Mouse (Mus musculus) lung, postnatal 25 days (tissue): ENCODE results near the gene Ftl1.
A peak's percentile ranks its signal among the peaks of the same experiment; 100 is the strongest.
"Not testable (repeated sequence)": the region's sequence is repeated elsewhere in the genome, so short reads cannot be mapped to it uniquely, and the experiment has no call there.

Source experiments
- DNase-seq: peaks from one replicate; pipeline ENCODE4 v3.0.0; 2022; ENCODE audit warnings: low spot score

Ftl1 gene

GRCm38 (mm10) chr7:45459564-45460140 is at the start of gene Ftl1:
Gene Ftl1 (minus strand): TSS chr7:45459884.
- DNase-seq, result peak; percentile 99

- DNase-seq, result no peak
Observed at GRCm38 (mm10) chr7:45509181-45509882, 49.6 kb upstream of the Ftl1 start.

- DNase-seq, result no peak
Observed at GRCm38 (mm10) chr7:45508561-45508960, 48.9 kb upstream of the Ftl1 start.

- DNase-seq, result no peak
Observed at GRCm38 (mm10) chr7:45507583-45507982, 47.9 kb upstream of the Ftl1 start.

- DNase-seq, result no peak
Observed at GRCm38 (mm10) chr7:45498427-45498826, 38.7 kb upstream of the Ftl1 start.

GRCm38 (mm10) chr7:45494548-45494947 is 34.9 kb upstream of the Ftl1 start:
- DNase-seq, result no peak

- no peak for DNase-seq
Observed at GRCm38 (mm10) chr7:45492951-45493350, 33.3 kb upstream of the Ftl1 start.

GRCm38 (mm10) chr7:45492225-45492844 is 32.7 kb upstream of the Ftl1 start:
- DNase-seq, result no peak

- no peak for DNase-seq
Observed at GRCm38 (mm10) chr7:45491264-45491663, 31.6 kb upstream of the Ftl1 start.

- DNase-seq, result no peak
Observed at GRCm38 (mm10) chr7:45490822-45491221, 31.1 kb upstream of the Ftl1 start.

GRCm38 (mm10) chr7:45489578-45489977 is 29.9 kb upstream of the Ftl1 start:
- DNase-seq, result no peak

- DNase-seq, result peak; percentile 77
Observed at GRCm38 (mm10) chr7:45488293-45489204, 28.9 kb upstream of the Ftl1 start, which contains the start of gene Dhdh. Gene Dhdh (minus strand): TSS chr7:45488805.

- no peak for DNase-seq
Observed at GRCm38 (mm10) chr7:45487861-45488292, 28.2 kb upstream of the Ftl1 start.

GRCm38 (mm10) chr7:45486761-45487415 is 27.2 kb upstream of the Ftl1 start, which contains the start of gene Gm45808:
Gene Gm45808 (minus strand): TSS chr7:45486811.
- no peak for DNase-seq

- no peak for DNase-seq
Observed at GRCm38 (mm10) chr7:45486158-45486557, 26.5 kb upstream of the Ftl1 start.

- DNase-seq, result not testable (repeated sequence)
Observed at GRCm38 (mm10) chr7:45484985-45485384, 25.3 kb upstream of the Ftl1 start.

- no peak for DNase-seq
Observed at GRCm38 (mm10) chr7:45482166-45482565, 22.5 kb upstream of the Ftl1 start.

- DNase-seq, result peak; percentile 72
Observed at GRCm38 (mm10) chr7:45481374-45481927, 21.8 kb upstream of the Ftl1 start, which contains the start of gene Tulp2. Gene Tulp2 (plus strand): TSS chr7:45481877.

GRCm38 (mm10) chr7:45480310-45480709 is 20.6 kb upstream of the Ftl1 start:
- DNase-seq, result not testable (repeated sequence)

- no peak for DNase-seq
Observed at GRCm38 (mm10) chr7:45478774-45479173, 19.1 kb upstream of the Ftl1 start.

GRCm38 (mm10) chr7:45477003-45477402 is 17.3 kb upstream of the Ftl1 start:
- DNase-seq, result peak; percentile 75
